Mouse (Mus musculus) liver, adult 2 months (tissue): ENCODE data around the gene Smc1b.

Source experiments
- CTCF ChIP-seq: fragments of 200-500 bp; IDR thresholded peaks from 2 replicates; pipeline ENCODE4 v1.5.1; 2011; ENCODE audit warnings: low read depth, low read length, control low read depth
- POLR2A ChIP-seq: fragments of 200-500 bp; IDR thresholded peaks from 2 replicates; pipeline ENCODE4 v1.6.1; 2011; ENCODE audit warnings: low read length, control low read depth; ENCODE audit not compliant: insufficient read depth; ENCODE audit errors: extremely low read depth

- no peak for TF ChIP-seq POLR2A
- TF ChIP-seq CTCF, result no peak
Observed at GRCm38 (mm10) chr15:85031866-85032265, 99.9 kb downstream of the Smc1b start.
